In the genomic region with DNA sequence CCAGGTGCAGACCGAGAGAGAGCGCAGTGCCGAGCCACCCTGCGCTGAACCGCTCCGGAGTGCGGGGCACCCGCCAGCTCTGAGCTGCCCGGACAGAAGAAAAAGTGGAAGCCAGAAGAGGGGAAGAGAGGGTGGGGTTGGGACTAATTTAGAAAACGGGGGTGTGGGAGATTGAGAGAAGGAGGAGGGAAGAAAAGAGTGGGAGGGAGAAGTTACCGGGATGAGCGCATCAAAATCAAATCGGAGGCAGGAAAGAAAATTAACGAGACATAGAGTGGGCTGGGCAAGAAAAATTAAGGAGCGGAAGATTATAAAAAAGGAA, we compare ENCODE assay signal across 10 mouse cellular contexts. TPM values are rescaled to one million over a fixed set of nuclear protein-coding genes. Genes with fewer than 3 reads are reported as not detected.
DNase-seq lines count a peak whose midpoint lies in the region; ATAC-seq lines count a peak whose summit lies in the region.
"Had no signal": no experiment of that assay in that cellular context is flagged by ENCODE, and none has a peak within 500 bp of the region (broad histone marks: within the 10 kb centered on the region; RNA-seq: fewer than 3 reads in every experiment).

No protein-coding gene starts in this region.

- peak overlapping the region; percentile 55 for H3K9ac ChIP-seq in heart, embryonic 16.5 days (ENCODE audit: low read length)
- H3K9ac ChIP-seq in embryonic facial prominence, embryonic 11.5 days (replicated peaks; ENCODE audit: low read length): peak overlapping the region; percentile 62
- peak overlapping the region; percentile 46 for H3K9ac ChIP-seq in hindbrain, embryonic 16.5 days (ENCODE audit: low read depth, low read length)
- peak overlapping the region; percentile 1; the same call in 1 of the 2 replicates for H3K9ac ChIP-seq in midbrain, embryonic 15.5 days

- no peak for DNase-seq in heart, postnatal 25 days (ENCODE audit: low spot score)
- no peak for DNase-seq in embryonic facial prominence, embryonic 11.5 days (ENCODE audit: low spot score)
- DNase-seq in gastrocnemius, adult 8-10 months (ENCODE audit: low spot score in 2 of 2): no peak
- DNase-seq in left cerebral cortex, adult 8-10 months (ENCODE audit: low spot score in 2 of 2): no peak
- DNase-seq in right cerebral cortex, postnatal 4 days: no peak
- DNase-seq: adrenal gland, postnatal 36 days; kidney, adult 18-20 months had no signal

- intact Hi-C loops in heart, postnatal 25 days (cut with DNase I): loop anchor here (5.0 kb wide), 3 partner anchors 130 to 300 kb away; no protein-coding TSS in a partner anchor

- peaks cover 62% of the 10 kb centered on the region for H3K27me3 ChIP-seq in heart, embryonic 16.5 days (ENCODE audit: control insufficient read depth, insufficient read depth, low read length)
- peaks cover 33% of the 10 kb centered on the region for H3K27me3 ChIP-seq in embryonic facial prominence, embryonic 11.5 days (ENCODE audit: control insufficient read depth, insufficient read depth, low read length)
- peaks cover 34% of the 10 kb centered on the region for H3K27me3 ChIP-seq in hindbrain, embryonic 16.5 days (replicated peaks; ENCODE audit: control insufficient read depth, insufficient read depth, low read length)
- H3K27me3 ChIP-seq in midbrain, embryonic 15.5 days (replicated peaks): peaks cover 80% of the 10 kb centered on the region

- under 1% methylated on average over 15 of the region's 15 CpGs for WGBS in heart, embryonic 16.5 days
- WGBS in embryonic facial prominence, embryonic 11.5 days: under 1% methylated on average over 15 of the region's 15 CpGs
- WGBS in hindbrain, embryonic 16.5 days: 1% methylated on average over 15 of the region's 15 CpGs
- WGBS in midbrain, embryonic 15.5 days: under 1% methylated on average over 15 of the region's 15 CpGs

- peaks cover 7% of the 10 kb centered on the region for H3K4me1 ChIP-seq in heart, embryonic 16.5 days (ENCODE audit: control insufficient read depth, insufficient read depth, low read length)
- H3K4me1 ChIP-seq in embryonic facial prominence, embryonic 11.5 days (ENCODE audit: control insufficient read depth, insufficient read depth, low read length): peaks cover 12% of the 10 kb centered on the region
- H3K4me1 ChIP-seq in hindbrain, embryonic 16.5 days (ENCODE audit: control insufficient read depth, insufficient read depth, low read depth, low read length): peaks cover 12% of the 10 kb centered on the region
- H3K4me1 ChIP-seq in midbrain, embryonic 15.5 days: peaks cover 24% of the 10 kb centered on the region

- peak overlapping the region; percentile 73 for H3K4me2 ChIP-seq in heart, embryonic 16.5 days (ENCODE audit: low read depth, low read length)
- peak overlapping the region; percentile 76 for H3K4me2 ChIP-seq in embryonic facial prominence, embryonic 11.5 days (ENCODE audit: low read depth, low read length)
- H3K4me2 ChIP-seq in hindbrain, embryonic 16.5 days (ENCODE audit: low read length): peak overlapping the region; percentile 76
- peak overlapping the region; percentile 42 for H3K4me2 ChIP-seq in midbrain, embryonic 15.5 days

- no peak for ATAC-seq in heart, embryonic 16.5 days (replicated peaks; ENCODE audit: extremely low read depth, insufficient read depth, low FRiP score)
- ATAC-seq in embryonic facial prominence, embryonic 11.5 days (replicated peaks; ENCODE audit: insufficient number of reproducible peaks, low FRiP score, low TSS enrichment, low read depth): peak; percentile 49; the same call in 1 of the 2 replicates
- ATAC-seq in hindbrain, embryonic 16.5 days: peak; percentile 40; the same call in 1 of the 2 replicates
- no peak for ATAC-seq in midbrain, embryonic 15.5 days (replicated peaks)

- no peak overlapping the region for H3K27ac ChIP-seq in heart, embryonic 16.5 days (ENCODE audit: low read length)
- H3K27ac ChIP-seq in embryonic facial prominence, embryonic 11.5 days (replicated peaks; ENCODE audit: low read depth, low read length): no peak overlapping the region; the same call in 1 of the 2 replicates
- no peak overlapping the region for H3K27ac ChIP-seq in hindbrain, embryonic 16.5 days (ENCODE audit: low read depth, low read length)
- H3K27ac ChIP-seq in midbrain, embryonic 15.5 days: no peak overlapping the region

- H3K36me3 ChIP-seq in heart, embryonic 16.5 days (ENCODE audit: control insufficient read depth, insufficient read depth): no peaks in the 10 kb centered on the region
- no peaks in the 10 kb centered on the region for H3K36me3 ChIP-seq in embryonic facial prominence, embryonic 11.5 days (replicated peaks; ENCODE audit: control insufficient read depth, insufficient read depth, low read depth, low read length)
- no peaks in the 10 kb centered on the region for H3K36me3 ChIP-seq in hindbrain, embryonic 16.5 days (ENCODE audit: control insufficient read depth, insufficient read depth, low read length)
- H3K36me3 ChIP-seq in midbrain, embryonic 15.5 days (replicated peaks): no peaks in the 10 kb centered on the region

- H3K9me3 ChIP-seq in heart, embryonic 16.5 days (replicated peaks; ENCODE audit: control insufficient read depth, low read length): no peaks in the 10 kb centered on the region
- no peaks in the 10 kb centered on the region for H3K9me3 ChIP-seq in embryonic facial prominence, embryonic 11.5 days (replicated peaks; ENCODE audit: control insufficient read depth, low read length)
- no peaks in the 10 kb centered on the region for H3K9me3 ChIP-seq in hindbrain, embryonic 16.5 days (ENCODE audit: control insufficient read depth, low read length)
- H3K9me3 ChIP-seq in midbrain, embryonic 15.5 days: no peaks in the 10 kb centered on the region

- H3K4me3 ChIP-seq in heart, embryonic 16.5 days (ENCODE audit: low read length): peak overlapping the region; percentile 48
- H3K4me3 ChIP-seq in embryonic facial prominence, embryonic 11.5 days (ENCODE audit: low read depth, low read length): peak overlapping the region; percentile 38
- peak overlapping the region; percentile 43 for H3K4me3 ChIP-seq in hindbrain, embryonic 16.5 days (ENCODE audit: low read length)
- peak overlapping the region; percentile 22 for H3K4me3 ChIP-seq in midbrain, embryonic 15.5 days

RNA-seq across cellular contexts. Expression of a gene that starts 10.3 kb away (rescaled TPM):
- 1.9 TPM in 2 replicates for polyA plus RNA-seq in heart, embryonic 16.5 days (2015; fragmentation: Nextera tagmentation; extraction: Ambion mirVana)
- total RNA-seq in heart, postnatal 25 days (2021): under 1 TPM; 0.59 to 0.91 TPM
- 31.2 and 41.2 TPM in 2 replicates for polyA plus RNA-seq in embryonic facial prominence, embryonic 11.5 days (2014; fragmentation: Nextera tagmentation; extraction: Ambion mirVana)
- polyA plus RNA-seq in hindbrain, embryonic 16.5 days (2015; fragmentation: Nextera tagmentation; extraction: Ambion mirVana): 2.4 and 2.8 TPM in 2 replicates
- 0.60 and 0.83 TPM in 2 replicates for polyA plus RNA-seq in midbrain, embryonic 15.5 days (2015; fragmentation: Nextera tagmentation; extraction: Ambion mirVana)
- total RNA-seq in gastrocnemius, adult 8-10 months (2022): not detected
- under 1 TPM in 3 of 4 experiments, not detected in 1; 0.25 to 0.34 (median 0.26) TPM for total RNA-seq in left cerebral cortex, adult 8-10 months (2022)

Comparison
In these comparisons a context has a peak if more than half of its experiments do, and no peak if none do; other contexts are left out.
1. ATAC-seq: peak in embryonic facial prominence, embryonic 11.5 days (single experiment) and hindbrain, embryonic 16.5 days (single experiment); none in heart, embryonic 16.5 days (single experiment) and midbrain, embryonic 15.5 days (single experiment).
2. H3K9ac ChIP-seq: peak in every context shown above with its lines; median percentile 62 in embryonic facial prominence, embryonic 11.5 days; 55 in heart, embryonic 16.5 days; 46 in hindbrain, embryonic 16.5 days; 1 in midbrain, embryonic 15.5 days.
3. Peak in every context shown above with its lines, with median percentiles within 50 percentile points of each other: H3K4me2 ChIP-seq and H3K4me3 ChIP-seq.